Mouse (Mus musculus): ENCODE results near the gene Ncor2.

- no peak for TF ChIP-seq GATA1 (IDR thresholded peaks at IDR 0.05; ENCODE audit: low read length)
- TF ChIP-seq TAL1 (IDR thresholded peaks at IDR 0.05; ENCODE audit: low read length) = no peak
Measured at GRCm38 (mm10) chr5:125095525-125096175, 83.4 kb downstream of the Ncor2 start.
